Comparison of ENCODE assay signal across 18 mouse cellular contexts in genomic region chr3:83575526-83575925, GRCm38 (mm10).
"Had no signal": no experiment of that assay in that cellular context is flagged by ENCODE, and none has a peak within 500 bp of the region (broad histone marks: within the 10 kb centered on the region; RNA-seq: fewer than 3 reads in every experiment).

No protein-coding gene starts in this region.

- H3K9ac ChIP-seq: heart, embryonic 12.5 days; hindbrain, embryonic 13.5 days; hindbrain, embryonic 15.5 days; limb, embryonic 12.5 days; liver, embryonic 13.5 days; liver, embryonic 15.5 days; liver, postnatal 0 days had no signal

- H3K4me1 ChIP-seq: heart, embryonic 10.5 days; heart, embryonic 12.5 days; hindbrain, embryonic 13.5 days; hindbrain, embryonic 15.5 days; liver, embryonic 13.5 days; liver, embryonic 15.5 days had no signal

- H3K4me2 ChIP-seq: heart, embryonic 12.5 days; hindbrain, embryonic 13.5 days; hindbrain, embryonic 15.5 days; limb, embryonic 12.5 days; liver, embryonic 11.5 days; liver, embryonic 13.5 days; liver, embryonic 15.5 days had no signal

- DNase-seq: kidney, adult 18-20 months; kidney, adult 8-10 months; kidney, postnatal 10 days; kidney, postnatal 25 days; kidney, postnatal 4 days; liver; liver, embryonic 13.5 days; liver, postnatal 0 days had no signal

- H3K27me3 ChIP-seq: heart, embryonic 12.5 days; hindbrain, embryonic 15.5 days; limb, embryonic 12.5 days; liver, embryonic 13.5 days; liver, embryonic 15.5 days had no signal

- H3K9me3 ChIP-seq: heart, embryonic 10.5 days; heart, embryonic 12.5 days; hindbrain, embryonic 13.5 days; hindbrain, embryonic 15.5 days; limb, embryonic 12.5 days; liver, embryonic 13.5 days; liver, embryonic 15.5 days had no signal

- ATAC-seq: intestine, postnatal 0 days; liver, postnatal 0 days had no signal

- H3K36me3 ChIP-seq: heart, embryonic 10.5 days; heart, embryonic 12.5 days; hindbrain, embryonic 13.5 days; hindbrain, embryonic 15.5 days; limb, embryonic 12.5 days; liver, embryonic 13.5 days; liver, embryonic 15.5 days had no signal

- H3K27ac ChIP-seq: heart, embryonic 10.5 days; hindbrain, embryonic 13.5 days; hindbrain, embryonic 15.5 days; hindbrain, postnatal 0 days; layer of hippocampus, adult 2 months; limb, embryonic 12.5 days; liver, embryonic 13.5 days; liver, embryonic 15.5 days had no signal

- H3K4me3 ChIP-seq: heart, embryonic 10.5 days; heart, embryonic 12.5 days; hindbrain, embryonic 13.5 days; hindbrain, embryonic 15.5 days; layer of hippocampus, adult 2 months; limb, embryonic 12.5 days; liver, embryonic 13.5 days; liver, embryonic 15.5 days had no signal
